Mouse (Mus musculus) heart, postnatal 36 days (tissue): ENCODE data around the gene Gatm. TPM values are rescaled to one million over a fixed set of nuclear protein-coding genes. Genes with fewer than 3 reads are reported as not detected.
A peak's percentile ranks its signal among the peaks of the same experiment; 100 is the strongest.

Experiments
- DNase-seq, 2 experiments: peaks; one replicate each; pipeline ENCODE4 v3.0.0; 2021 to 2022
- intact Hi-C: fragments of 180-260 bp; cut with DNase I; formaldehyde crosslinking; loops from one replicate; pipeline ENCODE4 v1.15.1; 2025
- microRNA-seq, 2 experiments: library from miRNA; unstranded; fragments of <30 nt; microRNA quantifications; one replicate each; pipeline ENCODE4 v1.2.0; 2021; ENCODE audit warnings: borderline number of aligned reads in 2 of 2
- total RNA-seq, 2 experiments: library from RNA; stranded (reverse); gene quantifications; 2 replicates each; pipeline ENCODE4 v1.2.3; 2021

The Gatm gene
- total RNA-seq, 2 experiments from 2014 or later: 4.1 to 4.4 TPM

DNA sequence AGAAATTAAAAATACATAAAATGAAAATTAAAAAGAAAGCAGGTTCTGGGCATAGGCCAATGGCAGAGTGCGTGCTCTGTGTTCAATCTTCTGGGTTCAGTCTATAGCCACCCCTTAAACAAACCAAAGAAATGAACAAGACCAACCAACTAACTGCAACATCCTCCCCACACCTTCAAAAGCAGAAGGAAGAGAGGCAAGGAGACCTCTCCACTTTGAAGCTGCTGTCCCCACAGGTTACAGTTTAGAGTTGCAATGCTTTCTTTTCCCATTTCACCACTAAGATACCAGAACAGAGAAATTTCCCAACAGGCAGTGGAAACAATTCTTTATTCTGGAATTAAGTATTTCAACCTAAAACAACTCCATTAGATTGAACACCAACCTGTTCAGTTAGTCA is 48.9 kb downstream of the Gatm start:
- DNase-seq: no peak
- intact Hi-C loops: no loop called here

DNA sequence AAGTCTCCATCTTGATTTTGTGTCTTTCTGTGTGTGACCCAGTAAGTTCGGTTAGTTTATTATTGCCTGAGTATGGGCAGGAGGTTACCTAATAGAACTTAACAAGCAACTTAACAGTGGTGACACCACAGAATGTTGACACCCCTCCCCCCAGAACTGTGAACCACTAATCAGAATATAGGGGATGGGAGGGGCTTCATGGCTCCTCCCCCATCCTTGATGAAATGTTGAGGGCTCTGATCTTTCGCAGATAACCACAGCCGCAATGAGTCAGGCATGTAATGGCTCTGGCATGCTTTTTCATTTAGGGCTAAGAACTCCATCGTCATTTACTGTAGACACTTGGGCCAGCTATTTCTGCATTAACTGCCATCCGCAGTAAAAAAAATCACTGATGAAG is 49.9 kb downstream of the Gatm start:
- no peak for DNase-seq
- intact Hi-C loops: no loop called here

DNA sequence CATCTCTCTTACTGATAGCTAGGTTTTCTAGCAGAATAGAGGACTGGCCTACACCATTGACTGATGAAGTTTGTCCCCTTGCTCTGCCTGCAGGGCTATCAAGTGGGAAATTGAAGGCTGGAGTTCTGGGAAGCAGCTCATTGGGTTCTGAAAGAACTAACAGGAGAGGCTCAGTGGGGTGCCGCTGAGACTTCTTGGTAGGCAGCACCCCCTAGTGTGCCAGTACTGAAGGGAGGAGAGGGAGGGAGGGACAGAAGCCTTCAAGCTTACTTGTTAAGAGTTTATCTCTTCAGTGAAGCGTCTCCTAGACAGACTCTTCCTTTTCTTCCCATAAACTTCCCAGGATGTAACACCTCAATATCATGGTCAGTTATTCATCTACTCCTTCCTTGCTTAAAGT is 52.8 kb downstream of the Gatm start:
- peak; percentile 35 to 47 for DNase-seq
- intact Hi-C loops: loop anchor here (2.0 kb wide), 3 partner anchors 178 to 364 kb away; no protein-coding TSS in a partner anchor

Small RNA genes lying within 50 kb of the gene (microRNA-seq; reads per million reads assigned to microRNA genes)
- gene Mir147: 2.2 to 6.7 reads per million in 2 experiments

Other genes starting within 250 kb of the Gatm start
- gene Shf, start 242.1 kb downstream of the Gatm start, total RNA-seq: 1 to 10 TPM; 5.0 to 6.1 TPM
- 10 to 100 TPM; 21.7 to 22.4 TPM for gene Slc28a2, start 184.8 kb downstream of the Gatm start, total RNA-seq
- gene Gm14085, start 126.4 kb downstream of the Gatm start, total RNA-seq: under 1 TPM; 0.54 to 0.72 TPM
- under 1 TPM; 0.35 to 0.64 TPM for gene AA467197, start 25.7 kb upstream of the Gatm start, total RNA-seq
- gene Slc30a4, start 91.4 kb upstream of the Gatm start, total RNA-seq: 1 to 10 TPM; 8.3 to 9.6 TPM
- 10 to 100 TPM; 23.7 to 27.0 TPM for gene Bloc1s6, start 127.2 kb upstream of the Gatm start, total RNA-seq
- 10 to 100 TPM; 31.6 to 32.9 TPM for gene Sqor, start 153.9 kb upstream of the Gatm start, total RNA-seq